Mouse (Mus musculus): Measurements from ENCODE around the gene Coq8b.
A peak's percentile ranks its signal among the peaks of the same experiment; 100 is the strongest.

Gene Coq8b

GRCm38 (mm10) chr7:27274916-27275315 is 42.1 kb downstream of the Coq8b start:
- no peak for DNase-seq

DNA sequence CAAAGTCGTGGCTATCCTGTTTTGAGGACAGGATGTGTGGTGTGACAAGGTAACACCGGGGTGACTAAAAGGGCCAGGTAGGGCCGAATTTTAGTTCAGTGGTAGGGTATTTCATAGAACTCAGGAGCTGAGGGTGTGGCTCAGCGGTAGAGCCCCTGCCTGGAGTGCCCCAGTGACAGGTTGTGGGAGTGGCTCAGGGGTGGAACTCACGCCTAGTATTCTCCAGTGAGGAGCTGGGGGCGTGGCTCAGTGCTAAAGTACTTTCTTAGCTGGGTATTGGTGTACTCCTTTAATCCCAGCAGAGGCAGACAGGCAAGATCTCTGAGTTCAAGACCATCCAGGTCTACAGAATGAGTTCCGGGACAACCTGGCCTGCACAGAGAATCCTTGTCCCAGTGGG is 43.2 kb downstream of the Coq8b start:
- DNase-seq: no peak

DNA sequence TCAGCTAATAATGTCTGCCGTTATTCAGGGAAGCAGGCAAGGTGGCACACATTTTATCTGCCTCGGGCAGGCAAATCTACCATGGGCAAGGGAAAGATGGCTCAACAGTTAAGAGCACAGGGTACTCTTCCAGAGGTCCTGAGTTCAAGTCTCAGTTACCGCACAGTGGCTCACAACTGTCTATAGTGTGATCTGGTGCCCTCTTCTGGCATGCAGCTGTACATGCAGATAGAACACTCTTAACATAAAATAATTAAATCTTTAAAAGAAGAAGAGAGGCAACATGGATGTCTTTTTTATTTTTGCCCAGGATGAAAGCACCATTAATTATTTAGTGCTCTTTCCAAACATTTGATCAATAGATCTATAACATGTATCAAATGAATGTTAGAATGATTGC is 44.4 kb downstream of the Coq8b start:
- DNase-seq: no peak

DNA sequence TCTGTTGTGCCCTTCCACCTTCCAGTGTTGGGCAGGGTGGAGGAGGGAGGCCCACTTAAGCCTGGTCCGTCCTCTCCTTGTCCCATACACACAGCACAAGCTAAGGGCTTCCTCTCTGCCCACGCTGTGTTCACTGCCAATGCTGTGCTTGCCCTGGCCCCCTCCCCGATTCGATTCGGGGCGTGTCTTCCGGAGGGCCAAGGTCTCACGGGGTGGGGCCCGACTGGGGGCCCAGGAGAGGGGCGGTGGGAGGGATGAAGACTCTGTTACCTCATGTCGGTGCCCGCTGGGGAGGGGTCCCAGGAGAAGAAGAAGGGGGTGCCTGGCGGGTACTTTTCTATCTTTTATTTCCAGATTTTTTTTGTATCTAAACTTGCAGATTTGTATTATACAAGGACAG is 48.9 kb downstream of the Coq8b start:
- DNase-seq: no peak

- DNase-seq: no peak
Measured at GRCm38 (mm10) chr7:27282225-27282624, 49.4 kb downstream of the Coq8b start.

GRCm38 (mm10) chr7:27284865-27285697 is 52.3 kb downstream of the Coq8b start:
- DNase-seq: no peak

DNA sequence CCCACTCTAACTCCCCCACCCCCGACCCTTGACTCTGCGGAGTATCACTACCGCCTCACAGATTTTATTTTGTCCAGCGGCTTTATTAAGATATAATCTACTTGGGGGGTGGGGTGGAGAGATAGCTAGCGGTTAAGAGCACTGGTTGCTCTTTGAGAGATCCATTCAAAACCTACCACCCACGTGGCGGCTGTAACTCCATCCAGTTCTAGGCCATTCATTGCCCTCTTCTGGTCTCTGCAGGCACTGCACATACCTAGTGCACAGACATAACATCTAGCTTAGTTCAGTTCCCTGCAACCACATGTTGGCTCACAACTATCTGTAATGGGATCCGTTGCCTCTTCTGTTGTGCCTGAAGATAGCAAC is 52.9 kb downstream of the Coq8b start:
- no peak for DNase-seq

DNA sequence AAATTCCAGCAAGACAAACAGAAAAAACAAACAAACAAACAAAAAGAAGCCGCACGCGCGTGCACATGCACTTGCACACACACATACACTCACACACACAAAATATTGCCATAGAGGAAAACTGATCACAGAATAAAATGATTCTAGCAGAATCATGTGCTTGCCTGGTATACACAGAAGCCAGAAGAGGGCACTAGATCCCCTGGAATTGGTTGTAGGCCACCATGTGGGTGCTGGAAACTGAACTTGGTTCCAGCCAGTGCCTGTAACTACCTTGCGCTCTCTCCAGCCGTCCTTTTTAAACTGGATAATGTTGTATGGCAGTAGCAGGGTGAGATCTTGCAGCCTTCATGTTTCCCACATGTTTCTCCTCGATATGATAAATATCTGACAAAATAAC is 55.9 kb downstream of the Coq8b start:
- no peak for DNase-seq

DNA sequence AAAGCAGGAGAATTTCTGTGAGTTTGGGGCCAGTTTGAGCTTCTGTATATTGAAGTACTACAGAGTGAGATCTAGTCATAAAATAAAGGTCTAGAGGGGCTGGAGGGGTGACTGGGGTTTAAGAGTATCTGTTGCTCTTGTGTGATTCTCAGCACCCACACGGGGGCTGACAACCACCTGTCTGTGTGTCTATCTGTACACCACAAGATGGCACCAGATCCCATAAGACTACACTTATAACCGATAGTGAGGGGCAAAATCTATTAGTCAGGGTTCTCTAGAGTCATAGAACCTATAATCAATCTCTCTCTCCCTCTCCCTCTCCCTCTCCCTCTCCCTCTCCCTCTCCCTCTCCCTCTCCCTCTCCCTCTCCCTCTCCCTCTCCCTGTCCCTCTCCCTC is 57.7 kb downstream of the Coq8b start:
- no peak for DNase-seq

GRCm38 (mm10) chr7:27291795-27292466 is 59.1 kb downstream of the Coq8b start:
- no peak for DNase-seq

- no peak for DNase-seq
Measured at GRCm38 (mm10) chr7:27295956-27296355, 63.1 kb downstream of the Coq8b start.

DNA sequence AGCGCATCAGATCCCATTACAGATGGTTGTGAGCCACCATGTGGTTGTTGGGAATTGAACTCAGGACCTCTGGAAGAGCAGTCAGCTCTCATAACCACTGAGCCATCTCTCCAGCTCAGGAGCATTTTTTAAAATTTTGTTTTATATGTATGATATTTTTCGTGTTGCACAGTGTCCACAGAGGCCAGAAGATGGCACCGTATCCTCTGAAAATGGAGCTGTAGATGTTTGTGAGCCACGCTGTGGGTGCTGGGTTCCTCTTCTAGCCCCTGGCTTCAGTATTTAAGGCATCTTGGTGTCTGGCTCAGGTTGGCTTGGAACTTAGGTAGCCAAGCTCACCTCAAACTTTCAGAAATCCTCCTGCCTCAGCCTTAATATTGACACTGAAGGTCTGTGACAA is 63.7 kb downstream of the Coq8b start:
- DNase-seq: no peak

- no peak for DNase-seq
Measured at GRCm38 (mm10) chr7:27298033-27298610, 65.3 kb downstream of the Coq8b start.

DNA sequence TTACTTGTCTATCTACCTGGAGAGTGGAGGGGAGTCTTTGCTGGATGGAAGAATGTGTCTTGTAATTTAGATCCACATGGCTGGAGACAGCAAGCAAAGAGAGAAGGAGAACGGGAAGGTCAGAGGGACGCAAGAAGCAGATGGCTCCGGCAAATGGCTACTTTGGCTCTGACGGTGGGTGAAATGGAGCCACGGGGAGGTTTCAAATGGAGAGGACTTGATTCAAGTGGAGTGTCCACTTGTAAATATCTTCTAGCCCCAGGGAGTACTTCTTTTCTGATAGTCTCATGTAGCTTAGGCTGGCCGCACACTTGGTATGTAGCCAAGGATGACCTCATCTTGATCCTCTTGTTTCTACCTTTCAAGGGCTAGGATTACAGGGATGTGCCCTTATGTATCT is 66.0 kb downstream of the Coq8b start:
- DNase-seq: peak; percentile 37

GRCm38 (mm10) chr7:27300351-27300750 is 67.5 kb downstream of the Coq8b start:
- DNase-seq: no peak

DNA sequence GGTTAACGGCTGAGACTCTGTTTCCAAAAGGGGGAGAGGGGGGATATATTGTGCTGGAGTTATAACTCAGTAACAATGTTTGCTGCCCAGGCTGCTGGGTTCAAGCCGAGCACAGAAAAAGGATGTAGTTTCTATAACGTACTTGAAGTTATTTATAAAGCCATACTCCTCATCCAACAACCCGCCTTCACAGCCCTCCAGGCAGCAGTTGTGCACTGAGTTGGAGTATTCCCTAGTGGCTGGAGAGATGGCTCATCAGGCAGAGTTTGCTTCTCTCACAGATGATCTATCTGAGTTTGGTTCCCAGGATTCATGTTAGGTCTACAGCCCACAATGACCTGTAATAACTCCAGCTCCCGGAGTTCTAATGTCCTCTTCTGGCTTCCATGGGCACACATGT is 68.0 kb downstream of the Coq8b start:
- no peak for DNase-seq

GRCm38 (mm10) chr7:27302172-27302571 is 69.3 kb downstream of the Coq8b start:
- DNase-seq: peak; percentile 64

GRCm38 (mm10) chr7:27305091-27305730 is 72.4 kb downstream of the Coq8b start:
- DNase-seq: no peak

DNA sequence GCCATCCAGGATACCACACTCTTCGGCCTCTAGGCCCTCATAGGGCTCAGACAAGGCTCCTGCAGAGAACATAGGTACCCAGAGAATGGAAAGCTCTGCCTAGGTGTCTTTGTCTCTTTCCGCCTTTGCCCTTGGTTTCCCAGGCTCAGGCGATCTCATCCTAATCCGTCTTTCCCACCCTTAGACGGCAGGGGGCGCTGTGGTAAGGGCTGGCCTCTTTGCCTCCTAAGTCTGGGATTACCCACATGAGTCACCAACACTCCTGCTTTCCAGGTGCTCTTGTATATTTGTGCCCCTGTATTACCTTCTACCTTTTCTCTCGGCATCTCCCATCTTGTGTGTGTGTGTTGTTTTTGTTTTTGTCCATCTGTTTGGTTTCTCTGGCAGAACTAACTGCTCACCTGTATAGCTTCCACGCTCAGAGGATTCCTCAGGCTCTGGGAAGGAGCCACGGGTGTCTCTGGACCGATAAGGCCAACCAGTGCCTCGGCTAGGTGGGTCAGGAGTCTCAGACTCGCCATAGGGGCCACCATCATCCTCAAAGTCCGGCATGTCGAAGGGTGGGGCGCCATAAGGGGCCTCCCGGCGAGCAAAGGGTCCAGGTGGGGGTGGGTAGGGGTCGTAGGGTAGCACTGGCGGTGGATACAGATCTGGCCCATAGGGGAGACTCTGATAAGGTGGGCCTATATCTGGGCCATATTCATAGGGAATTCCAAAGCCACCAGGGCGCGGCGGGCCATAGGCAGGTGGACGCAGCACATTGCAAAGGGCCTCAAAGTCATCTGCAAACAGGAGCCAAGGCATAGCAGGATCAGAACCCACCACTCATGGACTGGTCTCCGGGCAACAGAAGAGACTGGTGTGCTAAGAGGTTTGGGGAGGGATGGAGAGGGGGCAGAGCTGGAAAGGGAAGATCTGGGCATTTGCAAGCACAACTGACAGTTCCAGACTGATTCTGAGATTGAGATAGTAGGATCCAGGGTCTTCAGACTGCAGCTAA is 73.6 kb downstream of the Coq8b start:
- no peak for DNase-seq

GRCm38 (mm10) chr7:27307551-27307950 is 74.7 kb downstream of the Coq8b start:
- DNase-seq: no peak

Data from cerebellum, adult 11 months (tissue).